Mouse (Mus musculus) stomach, embryonic 15.5 days (tissue): Measurements from ENCODE around the gene Hdac10. TPM values are rescaled to one million over a fixed set of nuclear protein-coding genes. Genes with fewer than 3 reads are reported as not detected.

Source experiments
- ATAC-seq: fragments of 200-750 bp; cut with Nextera tagmentation; 2 replicates; pipeline ENCODE4 v1.8.0; 2017; ENCODE audit warnings: low read depth, moderate number of reproducible peaks, moderate TSS enrichment; ENCODE audit not compliant: insufficient read depth, low FRiP score
- H3K27ac ChIP-seq: fragments of 300-500 bp; sonication (generic); 2 replicates; pipeline ENCODE4 v1.5.1; 2015; ENCODE audit warnings: mild to moderate bottlenecking, inconsistent platforms
- H3K27me3 ChIP-seq: fragments of 300-500 bp; sonication (generic); replicated peaks from 2 replicates; pipeline ENCODE4 v1.6.1; 2015; ENCODE audit warnings: inconsistent platforms
- H3K36me3 ChIP-seq: fragments of 300-500 bp; sonication (generic); 2 replicates; pipeline ENCODE4 v1.6.1; 2015; ENCODE audit warnings: inconsistent platforms
- H3K4me1 ChIP-seq: fragments of 300-500 bp; sonication (generic); 2 replicates; pipeline ENCODE4 v1.6.1; 2015; ENCODE audit warnings: inconsistent platforms
- H3K4me2 ChIP-seq: fragments of 300-500 bp; sonication (generic); 2 replicates; pipeline ENCODE4 v1.6.1; 2015; ENCODE audit warnings: mild to moderate bottlenecking, inconsistent platforms
- H3K4me3 ChIP-seq: fragments of 300-500 bp; sonication (generic); replicated peaks from 2 replicates; pipeline ENCODE4 v1.5.1; 2015; ENCODE audit warnings: inconsistent platforms
- H3K9ac ChIP-seq: fragments of 300-500 bp; sonication (generic); 2 replicates; pipeline ENCODE4 v1.6.1; 2015; ENCODE audit warnings: inconsistent platforms
- H3K9me3 ChIP-seq: fragments of 300-500 bp; sonication (generic); 2 replicates; pipeline ENCODE4 v1.6.1; 2016; ENCODE audit warnings: inconsistent platforms
- WGBS: fragments of 180-500 bp; shearing (Covaris S2); methylation state at CpG from one replicate; pipeline ENCODE4 v1.1.7; 2015; 5-methylcytosine and 5-hydroxymethylcytosine counted together
- polyA plus RNA-seq: library from polyadenylated mRNA; unstranded; fragments of >200 nt; fragmentation: Nextera tagmentation; extraction: Ambion mirVana; gene quantifications from 2 replicates; pipeline ENCODE4 v1.2.1, GENCODE M21; 2015

The Hdac10 gene
- polyA plus RNA-seq, 1 experiment from 2014 or later: 20.9 TPM

GRCm38 (mm10) chr15:89169431-89169830, 40.9 kb upstream of the Hdac10 start:
- peak; percentile 77 for ATAC-seq
- no peak overlapping the region for H3K4me3 ChIP-seq
- H3K9me3 ChIP-seq: no peaks in the 10 kb centered on the region
- 13% methylated on average over 10 of the region's 10 CpGs for WGBS
- H3K9ac ChIP-seq: no peak overlapping the region
- H3K36me3 ChIP-seq: peaks cover 37% of the 10 kb centered on the region
- H3K27me3 ChIP-seq: no peaks in the 10 kb centered on the region
- H3K4me2 ChIP-seq: peak overlapping the region; percentile 29
- H3K4me1 ChIP-seq: peaks cover 57% of the 10 kb centered on the region
- peak overlapping the region; percentile 74 for H3K27ac ChIP-seq

- peaks cover 52% of the 10 kb centered on the region for H3K4me1 ChIP-seq
- H3K9me3 ChIP-seq: no peaks in the 10 kb centered on the region
- ATAC-seq: no peak
- peak overlapping the region; percentile 29 for H3K4me2 ChIP-seq
- no peaks in the 10 kb centered on the region for H3K27me3 ChIP-seq
- no peak overlapping the region for H3K4me3 ChIP-seq
- peaks cover 42% of the 10 kb centered on the region for H3K36me3 ChIP-seq
- no peak overlapping the region for H3K9ac ChIP-seq
- H3K27ac ChIP-seq: peak overlapping the region; percentile 74
- WGBS: 39% methylated on average over 10 of the region's 10 CpGs
Observed at GRCm38 (mm10) chr15:89168922-89169321, 40.4 kb upstream of the Hdac10 start.

- no peak overlapping the region for H3K4me2 ChIP-seq
- 94% methylated on average over 12 of the region's 12 CpGs for WGBS
Observed at GRCm38 (mm10) chr15:89165478-89165877, 37.0 kb upstream of the Hdac10 start.

GRCm38 (mm10) chr15:89161397-89161796, 32.9 kb upstream of the Hdac10 start:
- H3K27ac ChIP-seq: no peak overlapping the region
- 65% methylated on average over 9 of the region's 9 CpGs for WGBS
- H3K9ac ChIP-seq: no peak overlapping the region
- H3K4me1 ChIP-seq: 0 out of 2 replicates have a peak, but pooled peaks cover 2% of the 10 kb centered on the region
- H3K9me3 ChIP-seq: no peaks in the 10 kb centered on the region
- no peak overlapping the region for H3K4me2 ChIP-seq
- peaks cover 95% of the 10 kb centered on the region for H3K36me3 ChIP-seq
- H3K4me3 ChIP-seq: no peak overlapping the region
- H3K27me3 ChIP-seq: no peaks in the 10 kb centered on the region
- 0 out of 2 replicates have a peak, but pooled peaks have one; percentile 32 for ATAC-seq

More at GRCm38 (mm10) chr15:89165478-89165877, 37.0 kb upstream of the Hdac10 start:
- Histone ChIP-seq H3K4me3 (no peak overlapping the region), H3K4me1 (peaks cover 21% of the 10 kb centered on the region), H3K9ac (no peak overlapping the region), H3K36me3 (peaks cover 74% of the 10 kb centered on the region), H3K27ac (no peak overlapping the region), H3K27me3 (no peaks in the 10 kb centered on the region), H3K9me3 (no peaks in the 10 kb centered on the region)
- ATAC-seq: no peak

GRCm38 (mm10) chr15:89158516-89158915, 30.0 kb upstream of the Hdac10 start:
- Histone ChIP-seq H3K9me3 (no peaks in the 10 kb centered on the region), H3K4me2 (no peak overlapping the region), H3K4me1 (0 out of 2 replicates have a peak, but pooled peaks cover 2% of the 10 kb centered on the region), H3K9ac (no peak overlapping the region), H3K27me3 (no peaks in the 10 kb centered on the region), H3K4me3 (no peak overlapping the region), H3K27ac (no peak overlapping the region), H3K36me3 (peaks cover 84% of the 10 kb centered on the region)
- 94% methylated on average over 16 of the region's 16 CpGs for WGBS
- ATAC-seq: no peak

- Histone ChIP-seq H3K36me3 (peaks cover 79% of the 10 kb centered on the region), H3K9ac (no peak overlapping the region), H3K27me3 (no peaks in the 10 kb centered on the region), H3K4me2 (no peak overlapping the region), H3K9me3 (no peaks in the 10 kb centered on the region), H3K27ac (no peak overlapping the region), H3K4me3 (no peak overlapping the region), H3K4me1 (0 out of 2 replicates have a peak, but pooled peaks cover 2% of the 10 kb centered on the region)
- WGBS: 49% methylated on average over 7 of the region's 7 CpGs
- 0 out of 2 replicates have a peak, but pooled peaks have one; percentile 15 for ATAC-seq
Observed at GRCm38 (mm10) chr15:89157954-89158353, 29.5 kb upstream of the Hdac10 start.

GRCm38 (mm10) chr15:89152312-89152711, 23.8 kb upstream of the Hdac10 start:
- Histone ChIP-seq H3K9ac (no peak overlapping the region), H3K36me3 (peaks cover 26% of the 10 kb centered on the region), H3K4me3 (no peak overlapping the region), H3K9me3 (no peaks in the 10 kb centered on the region), H3K4me2 (no peak overlapping the region), H3K27ac (no peak overlapping the region), H3K4me1 (peaks cover 19% of the 10 kb centered on the region), H3K27me3 (peaks cover 24% of the 10 kb centered on the region)
- no peak for ATAC-seq

- H3K27me3 ChIP-seq: peaks cover 45% of the 10 kb centered on the region
- peaks cover 3% of the 10 kb centered on the region; the same call in 1 of the 2 replicates for H3K36me3 ChIP-seq
- ATAC-seq: no peak
- no peak overlapping the region; the same call in 1 of the 2 replicates for H3K9ac ChIP-seq
- no peaks in the 10 kb centered on the region for H3K9me3 ChIP-seq
- peak overlapping the region; percentile 93 for H3K4me2 ChIP-seq
- H3K4me1 ChIP-seq: peaks cover 29% of the 10 kb centered on the region
- H3K4me3 ChIP-seq: peak overlapping the region; percentile 63
- no peak overlapping the region for H3K27ac ChIP-seq
- WGBS: 4% methylated on average over 13 of the region's 13 CpGs
Observed at GRCm38 (mm10) chr15:89150041-89150390, 21.5 kb upstream of the Hdac10 start.

- peak within 1 kb of the TSS; percentile 63 for H3K4me3 ChIP-seq
- peak; percentile 36; the same call in 1 of the 2 replicates for ATAC-seq
- H3K36me3 ChIP-seq: no peaks in the 10 kb centered on the region
- H3K4me1 ChIP-seq: peaks cover 29% of the 10 kb centered on the region
- no peak within 1 kb of the TSS for H3K27ac ChIP-seq
- H3K27me3 ChIP-seq: peaks cover 50% of the 10 kb centered on the region
- peak within 1 kb of the TSS; percentile 93 for H3K4me2 ChIP-seq
- peak within 1 kb of the TSS; percentile 18; the same call in 1 of the 2 replicates for H3K9ac ChIP-seq
- WGBS: 1% methylated on average over 59 of the region's 61 CpGs
- H3K9me3 ChIP-seq: no peaks in the 10 kb centered on the region
Observed at GRCm38 (mm10) chr15:89149271-89150040, 21.0 kb upstream of the Hdac10 start, which contains the start of gene Mapk11. Gene Mapk11 (minus strand): TSS chr15:89149628.

- peaks cover 55% of the 10 kb centered on the region for H3K27me3 ChIP-seq
- H3K9ac ChIP-seq: peak overlapping the region; percentile 18; the same call in 1 of the 2 replicates
- H3K4me3 ChIP-seq: peak overlapping the region; percentile 63
- H3K36me3 ChIP-seq: no peaks in the 10 kb centered on the region
- no peak overlapping the region for H3K27ac ChIP-seq
- no peak for ATAC-seq
- peak overlapping the region; percentile 93 for H3K4me2 ChIP-seq
- 7% methylated on average over 25 of the region's 25 CpGs for WGBS
- no peaks in the 10 kb centered on the region for H3K9me3 ChIP-seq
- peaks cover 29% of the 10 kb centered on the region for H3K4me1 ChIP-seq
Observed at GRCm38 (mm10) chr15:89148496-89149270, 20.2 kb upstream of the Hdac10 start.

GRCm38 (mm10) chr15:89147895-89148294, 19.4 kb upstream of the Hdac10 start:
- no peak overlapping the region for H3K4me3 ChIP-seq
- ATAC-seq: no peak
- H3K36me3 ChIP-seq: no peaks in the 10 kb centered on the region
- H3K9ac ChIP-seq: no peak overlapping the region
- 68% methylated on average over 4 of the region's 4 CpGs for WGBS
- H3K27ac ChIP-seq: no peak overlapping the region
- peaks cover 29% of the 10 kb centered on the region for H3K4me1 ChIP-seq
- peak overlapping the region; percentile 93; the same call in 1 of the 2 replicates for H3K4me2 ChIP-seq
- peaks cover 55% of the 10 kb centered on the region for H3K27me3 ChIP-seq
- no peaks in the 10 kb centered on the region for H3K9me3 ChIP-seq

- Histone ChIP-seq H3K4me1 (peaks cover 29% of the 10 kb centered on the region), H3K9ac (no peak overlapping the region), H3K27ac (no peak overlapping the region), H3K4me3 (no peak overlapping the region), H3K4me2 (no peak overlapping the region), H3K36me3 (no peaks in the 10 kb centered on the region), H3K27me3 (peaks cover 59% of the 10 kb centered on the region), H3K9me3 (no peaks in the 10 kb centered on the region)
- WGBS: 25% methylated on average over 10 of the region's 10 CpGs
- no peak for ATAC-seq
Observed at GRCm38 (mm10) chr15:89147456-89147855, 19.0 kb upstream of the Hdac10 start.
